Mouse (Mus musculus) limb, embryonic 13.5 days (tissue): ENCODE measurements at regions not wholly inside any gene's neighbourhood (a gene's known extent, or its start where the extent isn't known, plus 50 kb on each side); places are given as distances from the start of the nearest gene placed in this dataset.

Experiments used
- ATAC-seq: fragments of 200-750 bp; cut with Nextera tagmentation; 2 replicates; pipeline ENCODE4 v1.8.0; 2017; ENCODE audit warnings: low read depth, moderate number of reproducible peaks, moderate TSS enrichment; ENCODE audit not compliant: low FRiP score
- H3K27ac ChIP-seq: fragments of 300-500 bp; sonication (generic); 2 replicates; pipeline ENCODE4 v1.5.1; 2015; ENCODE audit warnings: inconsistent platforms, mild to moderate bottlenecking, moderate library complexity
- H3K27me3 ChIP-seq: fragments of 300-500 bp; sonication (generic); 2 replicates; pipeline ENCODE4 v1.6.1; 2015; ENCODE audit warnings: mild to moderate bottlenecking, inconsistent platforms
- H3K36me3 ChIP-seq: fragments of 300-500 bp; sonication (generic); 2 replicates; pipeline ENCODE4 v1.6.1; 2015; ENCODE audit warnings: inconsistent platforms, mild to moderate bottlenecking, moderate library complexity
- H3K4me1 ChIP-seq: fragments of 300-500 bp; sonication (generic); 2 replicates; pipeline ENCODE4 v1.6.1; 2015; ENCODE audit warnings: inconsistent platforms
- H3K4me2 ChIP-seq: fragments of 300-500 bp; sonication (generic); replicated peaks from 2 replicates; pipeline ENCODE4 v1.6.1; 2015; ENCODE audit warnings: inconsistent platforms, mild to moderate bottlenecking, moderate library complexity
- H3K4me3 ChIP-seq: fragments of 300-500 bp; sonication (generic); 2 replicates; pipeline ENCODE4 v1.5.1; 2015; ENCODE audit warnings: moderate library complexity, mild to moderate bottlenecking, inconsistent platforms
- H3K9ac ChIP-seq: fragments of 300-500 bp; sonication (generic); 2 replicates; pipeline ENCODE4 v1.6.1; 2015; ENCODE audit warnings: mild to moderate bottlenecking, inconsistent platforms
- H3K9me3 ChIP-seq: fragments of 300-500 bp; sonication (generic); 2 replicates; pipeline ENCODE4 v1.6.1; 2016; ENCODE audit warnings: inconsistent platforms
- WGBS: fragments of 180-500 bp; shearing (Covaris S2); methylation state at CpG from one replicate; pipeline ENCODE4 v1.1.7; 2015; 5-methylcytosine and 5-hydroxymethylcytosine counted together

DNA sequence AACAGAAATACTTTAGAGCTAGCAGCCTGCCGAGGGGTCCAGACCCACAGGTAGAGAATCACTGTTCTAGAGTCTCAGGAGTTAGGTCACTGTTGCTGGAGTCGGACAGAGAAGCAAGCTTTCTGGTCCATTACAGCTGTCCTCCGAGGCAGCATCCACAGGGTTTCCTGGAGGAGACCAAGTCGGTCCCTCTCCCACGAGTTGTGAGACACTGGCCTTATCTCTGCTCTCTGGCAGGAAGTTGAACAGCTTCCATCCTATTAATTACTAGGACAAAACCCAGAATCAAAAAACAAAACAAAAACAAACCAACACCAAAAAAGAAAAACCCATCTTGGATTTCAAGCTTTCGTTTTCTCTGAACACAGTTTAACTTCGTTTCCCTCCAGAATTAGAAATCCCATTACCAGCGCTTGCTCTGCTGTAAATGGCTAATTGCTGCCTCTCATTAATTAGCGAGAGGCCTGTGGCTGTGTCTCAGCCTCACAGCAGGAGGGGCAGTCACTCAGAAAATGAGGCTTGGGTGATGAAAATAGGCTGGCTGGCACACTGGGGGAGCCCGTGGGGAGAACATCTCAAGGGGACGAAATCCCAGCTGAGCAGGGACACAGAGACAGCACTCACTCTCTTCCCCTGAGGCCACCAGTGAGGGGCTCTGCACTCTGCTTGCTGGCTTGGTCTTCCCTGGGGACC is 201.3 kb downstream of the Adgrd1 start:
- H3K4me2 ChIP-seq: no peak overlapping the region
- H3K9ac ChIP-seq: no peak overlapping the region
- no peaks in the 10 kb centered on the region; the same call in 1 of the 2 replicates for H3K4me1 ChIP-seq
- WGBS: 27% methylated on average over 11 of the region's 11 CpGs
- ATAC-seq: no peak
- no peaks in the 10 kb centered on the region for H3K9me3 ChIP-seq
- no peak overlapping the region for H3K27ac ChIP-seq
- no peak overlapping the region for H3K4me3 ChIP-seq
- no peaks in the 10 kb centered on the region for H3K36me3 ChIP-seq
- no peaks in the 10 kb centered on the region for H3K27me3 ChIP-seq

DNA sequence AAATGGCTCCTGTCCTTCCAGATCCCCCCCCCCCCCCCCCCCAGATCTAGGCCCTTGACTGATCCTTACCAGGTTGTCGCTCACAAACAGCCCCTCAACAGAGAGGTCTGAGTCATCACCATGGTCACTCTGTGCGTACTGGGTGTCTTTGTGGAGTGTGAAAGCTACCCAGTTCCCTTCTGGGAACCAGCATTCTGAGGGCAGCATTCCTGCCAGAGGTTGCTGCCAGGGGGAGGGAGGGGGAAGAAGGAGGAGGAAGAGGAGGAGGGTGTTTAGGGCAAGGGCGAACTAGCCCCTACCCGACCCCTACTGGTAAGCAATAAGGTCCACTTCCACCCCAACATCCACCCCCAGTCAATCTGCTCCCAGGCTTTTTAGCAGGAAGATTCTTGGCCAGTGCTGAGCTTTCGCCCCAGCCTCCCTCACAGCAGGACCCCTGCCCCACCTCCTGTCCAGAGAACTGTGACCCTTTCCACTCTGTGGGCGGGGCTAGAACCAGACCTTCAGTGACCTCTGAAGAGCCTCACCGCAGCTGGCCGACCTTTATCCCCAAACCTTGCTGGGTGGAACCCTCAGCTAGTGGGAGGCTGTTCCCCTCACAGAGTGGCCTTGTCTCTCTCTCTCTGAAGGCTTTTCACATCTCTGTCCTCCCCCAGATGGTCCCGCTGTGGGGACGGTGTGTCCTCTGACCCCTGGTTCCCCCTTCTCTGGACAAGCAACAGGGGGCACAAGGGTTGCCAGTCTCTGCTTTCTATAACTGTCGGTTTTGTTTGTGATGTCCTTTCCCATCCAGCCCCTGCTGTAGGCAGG is 202.2 kb upstream of the Sfswap start:
- Histone ChIP-seq H3K9me3 (no peaks in the 10 kb centered on the region), H3K4me1 (no peaks in the 10 kb centered on the region; the same call in 1 of the 2 replicates), H3K4me2 (no peak overlapping the region), H3K27ac (no peak overlapping the region), H3K4me3 (no peak overlapping the region), H3K9ac (no peak overlapping the region), H3K27me3 (no peaks in the 10 kb centered on the region), H3K36me3 (no peaks in the 10 kb centered on the region)
- no peak for ATAC-seq
- WGBS: 15% methylated on average over 11 of the region's 11 CpGs

DNA sequence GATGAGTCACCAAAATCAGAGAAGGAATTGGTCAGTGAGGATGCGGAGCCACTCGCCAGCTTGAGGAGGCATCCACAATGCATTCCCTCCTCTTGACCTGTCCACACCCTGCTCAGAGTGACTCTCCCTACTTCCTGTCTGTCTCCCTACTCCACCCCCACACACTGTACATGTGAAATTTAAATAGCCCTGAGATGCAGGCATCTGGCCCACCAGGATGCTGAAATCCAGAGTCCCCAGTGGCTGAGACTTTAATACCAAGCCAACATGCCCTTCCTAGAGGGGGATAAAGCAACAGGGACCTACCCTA is 201.6 kb upstream of the Sfswap start:
- H3K9ac ChIP-seq: no peak overlapping the region
- H3K9me3 ChIP-seq: no peaks in the 10 kb centered on the region
- no peak overlapping the region for H3K4me3 ChIP-seq
- H3K27me3 ChIP-seq: no peaks in the 10 kb centered on the region
- no peak for ATAC-seq
- H3K36me3 ChIP-seq: no peaks in the 10 kb centered on the region
- no peak overlapping the region for H3K27ac ChIP-seq
- 49% methylated on average over 2 of the region's 2 CpGs for WGBS
- H3K4me1 ChIP-seq: no peaks in the 10 kb centered on the region; the same call in 1 of the 2 replicates
- H3K4me2 ChIP-seq: no peak overlapping the region

GRCm38 (mm10) chr5:129300423-129300822 is 200.6 kb upstream of the Sfswap start:
- no peaks in the 10 kb centered on the region; the same call in 1 of the 2 replicates for H3K4me1 ChIP-seq
- H3K9ac ChIP-seq: no peak overlapping the region
- H3K27ac ChIP-seq: no peak overlapping the region
- H3K9me3 ChIP-seq: no peaks in the 10 kb centered on the region
- H3K4me2 ChIP-seq: no peak overlapping the region
- H3K4me3 ChIP-seq: no peak overlapping the region
- ATAC-seq: no peak
- no peaks in the 10 kb centered on the region for H3K36me3 ChIP-seq
- 91% methylated on average over 6 of the region's 6 CpGs for WGBS
- no peaks in the 10 kb centered on the region for H3K27me3 ChIP-seq

- WGBS: 53% methylated on average over 9 of the region's 9 CpGs
Observed at GRCm38 (mm10) chr5:129315626-129316025, 185.4 kb upstream of the Sfswap start.

GRCm38 (mm10) chr5:129331094-129331523 is 169.9 kb upstream of the Sfswap start:
- H3K4me2 ChIP-seq: no peak overlapping the region
- no peaks in the 10 kb centered on the region for H3K27me3 ChIP-seq
- no peak overlapping the region for H3K27ac ChIP-seq
- 8% methylated on average over 11 of the region's 11 CpGs for WGBS
- H3K9ac ChIP-seq: no peak overlapping the region
- H3K4me1 ChIP-seq: 0 out of 2 replicates have a peak, but pooled peaks cover 2% of the 10 kb centered on the region
- no peak for ATAC-seq
- no peak overlapping the region for H3K4me3 ChIP-seq
- H3K9me3 ChIP-seq: peaks cover 3% of the 10 kb centered on the region; the same call in 1 of the 2 replicates
- no peaks in the 10 kb centered on the region for H3K36me3 ChIP-seq

More at GRCm38 (mm10) chr5:129315626-129316025, 185.4 kb upstream of the Sfswap start:
- Histone ChIP-seq H3K9ac (no peak overlapping the region), H3K4me3 (no peak overlapping the region), H3K9me3 (no peaks in the 10 kb centered on the region), H3K36me3 (no peaks in the 10 kb centered on the region), H3K4me1 (no peaks in the 10 kb centered on the region), H3K27me3 (no peaks in the 10 kb centered on the region), H3K4me2 (no peak overlapping the region), H3K27ac (no peak overlapping the region)
- no peak for ATAC-seq

DNA sequence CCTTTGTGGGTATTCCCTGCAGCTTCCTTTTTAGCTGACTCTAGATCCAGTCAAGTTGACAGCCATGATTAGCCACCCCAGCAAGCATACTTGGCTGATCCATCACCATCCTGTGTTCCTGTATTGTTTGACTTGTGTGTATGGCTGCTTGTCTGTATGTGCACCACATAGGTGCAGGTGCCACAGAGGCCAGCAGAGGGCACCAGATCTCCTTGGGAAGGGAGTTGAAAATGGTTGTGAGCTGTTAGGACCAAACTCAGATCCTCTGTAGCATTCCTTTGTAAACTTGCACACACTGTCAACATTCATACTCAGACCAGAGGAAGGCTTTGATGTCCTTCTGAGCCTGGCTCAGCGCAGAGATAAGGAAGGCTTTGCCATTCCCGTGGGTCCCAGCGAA is 169.0 kb upstream of the Sfswap start:
- Histone ChIP-seq H3K4me3 (no peak overlapping the region), H3K9me3 (peaks cover 3% of the 10 kb centered on the region; the same call in 1 of the 2 replicates), H3K27me3 (no peaks in the 10 kb centered on the region), H3K36me3 (no peaks in the 10 kb centered on the region), H3K4me1 (0 out of 2 replicates have a peak, but pooled peaks cover 2% of the 10 kb centered on the region), H3K9ac (no peak overlapping the region), H3K4me2 (no peak overlapping the region), H3K27ac (no peak overlapping the region)
- WGBS: 96% methylated on average over 3 of the region's 3 CpGs
- no peak for ATAC-seq

- Histone ChIP-seq H3K4me1 (no peaks in the 10 kb centered on the region), H3K9me3 (no peaks in the 10 kb centered on the region), H3K4me2 (no peak overlapping the region), H3K27ac (no peak overlapping the region), H3K4me3 (no peak overlapping the region), H3K36me3 (no peaks in the 10 kb centered on the region), H3K9ac (no peak overlapping the region), H3K27me3 (no peaks in the 10 kb centered on the region)
- 50% methylated on average over 7 of the region's 7 CpGs for WGBS
- ATAC-seq: no peak; the same call in 1 of the 2 replicates
Observed at GRCm38 (mm10) chr5:129338511-129338910, 162.5 kb upstream of the Sfswap start.

DNA sequence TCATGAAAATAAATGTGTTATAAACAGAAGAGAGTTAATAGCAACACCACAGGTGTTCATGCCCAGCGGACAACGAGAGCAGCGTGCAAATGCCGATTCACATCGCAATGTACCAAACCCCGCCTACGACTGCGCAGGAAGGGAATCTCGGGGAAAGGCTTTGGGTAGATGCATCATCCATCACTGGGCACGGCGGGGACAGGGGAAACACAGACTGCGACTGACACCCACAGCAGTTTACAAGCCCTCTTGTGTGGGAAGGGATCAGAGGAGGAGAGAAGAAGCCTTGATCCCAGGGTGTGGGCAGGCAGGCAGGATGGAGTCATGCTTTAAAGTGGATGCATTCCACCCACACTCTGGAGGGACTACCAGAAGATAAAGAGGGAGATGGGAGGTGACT is 157.0 kb upstream of the Sfswap start:
- Histone ChIP-seq H3K36me3 (no peaks in the 10 kb centered on the region), H3K4me3 (no peak overlapping the region), H3K4me1 (no peaks in the 10 kb centered on the region), H3K9me3 (no peaks in the 10 kb centered on the region), H3K27me3 (no peaks in the 10 kb centered on the region), H3K9ac (no peak overlapping the region), H3K4me2 (no peak overlapping the region), H3K27ac (no peak overlapping the region)
- WGBS: 74% methylated on average over 12 of the region's 12 CpGs
- ATAC-seq: no peak

DNA sequence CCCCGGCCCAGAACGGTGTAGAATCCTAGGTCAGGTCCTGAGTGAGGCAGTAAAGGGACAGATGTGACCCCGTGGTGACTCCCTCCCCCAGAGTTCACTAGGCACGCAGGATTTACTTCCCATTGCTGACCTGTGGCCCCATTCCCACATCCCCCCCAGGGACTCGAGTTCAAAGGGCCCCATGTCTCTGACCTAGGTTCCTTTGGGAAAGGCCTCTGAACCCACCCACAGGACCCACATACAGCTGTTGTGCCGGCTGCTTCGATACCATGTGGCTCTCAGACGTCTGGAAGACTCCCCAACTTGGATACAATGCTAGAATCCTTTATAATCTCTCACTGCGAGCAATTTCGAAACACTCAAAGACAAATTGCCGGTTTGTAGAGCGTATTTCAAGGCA is 151.0 kb upstream of the Sfswap start:
- no peaks in the 10 kb centered on the region for H3K4me1 ChIP-seq
- H3K36me3 ChIP-seq: no peaks in the 10 kb centered on the region
- H3K4me3 ChIP-seq: no peak overlapping the region
- no peak for ATAC-seq
- H3K4me2 ChIP-seq: no peak overlapping the region
- H3K27me3 ChIP-seq: no peaks in the 10 kb centered on the region
- no peak overlapping the region for H3K9ac ChIP-seq
- H3K9me3 ChIP-seq: no peaks in the 10 kb centered on the region
- no peak overlapping the region for H3K27ac ChIP-seq
- WGBS: 48% methylated on average over 12 of the region's 12 CpGs

GRCm38 (mm10) chr5:129353549-129353948 is 147.5 kb upstream of the Sfswap start:
- Histone ChIP-seq H3K9ac (no peak overlapping the region), H3K27ac (no peak overlapping the region), H3K4me3 (no peak overlapping the region), H3K4me1 (no peaks in the 10 kb centered on the region), H3K27me3 (no peaks in the 10 kb centered on the region), H3K9me3 (no peaks in the 10 kb centered on the region), H3K4me2 (no peak overlapping the region), H3K36me3 (no peaks in the 10 kb centered on the region)
- no peak for ATAC-seq
- WGBS: 17% methylated on average over 9 of the region's 9 CpGs

GRCm38 (mm10) chr5:129354877-129355276 is 146.1 kb upstream of the Sfswap start:
- no peaks in the 10 kb centered on the region for H3K27me3 ChIP-seq
- no peak overlapping the region for H3K27ac ChIP-seq
- H3K4me1 ChIP-seq: no peaks in the 10 kb centered on the region
- H3K4me3 ChIP-seq: no peak overlapping the region
- H3K9me3 ChIP-seq: no peaks in the 10 kb centered on the region
- H3K36me3 ChIP-seq: no peaks in the 10 kb centered on the region
- no peak for ATAC-seq
- WGBS: 81% methylated on average over 5 of the region's 5 CpGs
- no peak overlapping the region for H3K4me2 ChIP-seq
- no peak overlapping the region for H3K9ac ChIP-seq
